Mouse (Mus musculus): ENCODE measurements at regions not wholly inside any gene's neighbourhood (a gene's known extent, or its start where the extent isn't known, plus 50 kb on each side); places are given as distances from the start of the nearest gene placed in this dataset.
"Not testable (repeated sequence)": the region's sequence is repeated elsewhere in the genome, so short reads cannot be mapped to it uniquely, and the experiment has no call there.

DNA sequence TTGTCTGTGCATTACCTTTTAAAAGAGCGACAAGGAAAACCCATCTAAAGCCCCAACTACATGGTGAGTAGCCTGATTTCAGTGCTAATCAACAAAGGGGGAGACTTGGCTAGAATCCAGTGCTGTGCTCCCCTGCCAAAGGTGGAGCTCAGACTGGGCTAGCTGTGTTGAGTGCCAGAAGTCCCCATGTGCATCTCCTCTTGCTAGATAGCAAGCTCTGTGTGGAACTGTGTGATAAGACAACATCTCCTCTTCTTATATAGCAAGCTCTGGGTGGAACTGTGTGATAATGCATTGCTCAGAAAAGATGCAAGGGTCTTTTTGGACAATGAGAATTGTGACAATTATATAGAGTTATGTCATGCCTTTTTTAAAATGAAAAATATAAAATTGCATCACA, 741.4 kb downstream of the Adam6a start:
- WGBS, result 81% methylated on average over 1 of the region's 1 CpGs
- Histone ChIP-seq H3K4me2 (ENCODE audit: low read depth, low read length) (no peak overlapping the region), H3K9ac (ENCODE audit: low read length) (no peak overlapping the region), H3K36me3 (ENCODE audit: control insufficient read depth, insufficient read depth, low read length) (no peaks in the 10 kb centered on the region), H3K4me3 (replicated peaks; ENCODE audit: low read length) (no peak overlapping the region), H3K4me1 (ENCODE audit: control insufficient read depth, insufficient read depth, low read length) (no peaks in the 10 kb centered on the region), H3K27ac (ENCODE audit: low read length) (no peak overlapping the region), H3K27me3 (ENCODE audit: control insufficient read depth, insufficient read depth, low read length) (no peaks in the 10 kb centered on the region), H3K9me3 (replicated peaks; ENCODE audit: control insufficient read depth, low read length) (peaks cover 4% of the 10 kb centered on the region; the same call in 1 of the 2 replicates)
- ATAC-seq (ENCODE audit: insufficient read depth, low FRiP score), result no peak

GRCm38 (mm10) chr12:114287041-114287440, 743.3 kb downstream of the Adam6a start:
- no peak for ATAC-seq (ENCODE audit: insufficient read depth, low FRiP score)
- peaks cover 4% of the 10 kb centered on the region; the same call in 1 of the 2 replicates for H3K9me3 ChIP-seq (replicated peaks; ENCODE audit: control insufficient read depth, low read length)
- no peak overlapping the region for H3K27ac ChIP-seq (ENCODE audit: low read length)
- no peak overlapping the region for H3K9ac ChIP-seq (ENCODE audit: low read length)
- H3K27me3 ChIP-seq (ENCODE audit: control insufficient read depth, insufficient read depth, low read length), result no peaks in the 10 kb centered on the region
- WGBS, result 90% methylated on average over 3 of the region's 3 CpGs
- H3K4me1 ChIP-seq (ENCODE audit: control insufficient read depth, insufficient read depth, low read length), result no peaks in the 10 kb centered on the region
- no peaks in the 10 kb centered on the region for H3K36me3 ChIP-seq (ENCODE audit: control insufficient read depth, insufficient read depth, low read length)
- no peak overlapping the region for H3K4me2 ChIP-seq (ENCODE audit: low read depth, low read length)
- no peak overlapping the region for H3K4me3 ChIP-seq (replicated peaks; ENCODE audit: low read length)

DNA sequence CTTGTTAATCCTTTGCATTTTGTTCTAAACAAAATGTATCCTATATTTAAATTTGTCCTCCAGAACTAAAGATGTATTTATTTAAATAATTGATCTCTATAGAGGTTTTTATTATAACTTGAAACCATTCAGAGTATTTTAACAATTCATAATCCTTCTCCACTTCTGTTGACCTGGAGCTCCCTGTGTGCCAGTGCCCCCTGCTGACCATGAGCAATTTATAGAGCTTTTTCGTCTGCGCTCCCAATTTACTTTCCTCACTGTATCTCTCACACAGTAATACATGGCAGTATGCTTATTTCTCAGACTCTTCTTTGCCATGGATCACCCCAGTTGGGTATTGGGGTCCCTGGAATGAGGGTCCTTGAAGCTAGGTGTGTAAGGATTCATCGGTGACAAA, 747.4 kb downstream of the Adam6a start:
- Histone ChIP-seq H3K9me3 (replicated peaks; ENCODE audit: control insufficient read depth, low read length) (peaks cover 4% of the 10 kb centered on the region; the same call in 1 of the 2 replicates), H3K4me2 (ENCODE audit: low read depth, low read length) (no peak overlapping the region), H3K9ac (ENCODE audit: low read length) (no peak overlapping the region), H3K36me3 (ENCODE audit: control insufficient read depth, insufficient read depth, low read length) (no peaks in the 10 kb centered on the region), H3K27me3 (ENCODE audit: control insufficient read depth, insufficient read depth, low read length) (no peaks in the 10 kb centered on the region), H3K4me3 (replicated peaks; ENCODE audit: low read length) (no peak overlapping the region), H3K4me1 (ENCODE audit: control insufficient read depth, insufficient read depth, low read length) (no peaks in the 10 kb centered on the region), H3K27ac (ENCODE audit: low read length) (no peak overlapping the region)
- no peak for ATAC-seq (ENCODE audit: insufficient read depth, low FRiP score)
- WGBS, result 89% methylated on average over 3 of the region's 3 CpGs

- no peaks in the 10 kb centered on the region for H3K4me1 ChIP-seq (ENCODE audit: control insufficient read depth, insufficient read depth, low read length)
- no peaks in the 10 kb centered on the region; the same call in 1 of the 2 replicates for H3K9me3 ChIP-seq (replicated peaks; ENCODE audit: control insufficient read depth, low read length)
- ATAC-seq (ENCODE audit: insufficient read depth, low FRiP score), result no peak
- H3K9ac ChIP-seq (ENCODE audit: low read length), result no peak overlapping the region
- 71% methylated on average over 5 of the region's 5 CpGs for WGBS
- no peaks in the 10 kb centered on the region for H3K27me3 ChIP-seq (ENCODE audit: control insufficient read depth, insufficient read depth, low read length)
- no peak overlapping the region for H3K4me3 ChIP-seq (replicated peaks; ENCODE audit: low read length)
- H3K4me2 ChIP-seq (ENCODE audit: low read depth, low read length), result no peak overlapping the region
- no peaks in the 10 kb centered on the region for H3K36me3 ChIP-seq (ENCODE audit: control insufficient read depth, insufficient read depth, low read length)
- no peak overlapping the region for H3K27ac ChIP-seq (ENCODE audit: low read length)
These were observed 756.1 kb downstream of the Adam6a start for GRCm38 (mm10) chr12:114299771-114300170.

- Histone ChIP-seq H3K27ac (ENCODE audit: low read length) (no peak overlapping the region), H3K36me3 (ENCODE audit: control insufficient read depth, insufficient read depth, low read length) (no peaks in the 10 kb centered on the region), H3K4me1 (ENCODE audit: control insufficient read depth, insufficient read depth, low read length) (no peaks in the 10 kb centered on the region), H3K4me3 (replicated peaks; ENCODE audit: low read length) (no peak overlapping the region), H3K9ac (ENCODE audit: low read length) (no peak overlapping the region), H3K27me3 (ENCODE audit: control insufficient read depth, insufficient read depth, low read length) (no peaks in the 10 kb centered on the region), H3K9me3 (replicated peaks; ENCODE audit: control insufficient read depth, low read length) (peaks cover 5% of the 10 kb centered on the region; the same call in 1 of the 2 replicates), H3K4me2 (ENCODE audit: low read depth, low read length) (no peak overlapping the region)
- WGBS, result 86% methylated on average over 2 of the region's 2 CpGs
- no peak for ATAC-seq (ENCODE audit: insufficient read depth, low FRiP score)
These were observed 758.0 kb downstream of the Adam6a start for GRCm38 (mm10) chr12:114301728-114302127.

- H3K4me1 ChIP-seq (ENCODE audit: control insufficient read depth, insufficient read depth, low read length), result no peaks in the 10 kb centered on the region
- no peak overlapping the region for H3K4me2 ChIP-seq (ENCODE audit: low read depth, low read length)
- no peak overlapping the region for H3K27ac ChIP-seq (ENCODE audit: low read length)
- no peak for ATAC-seq (ENCODE audit: insufficient read depth, low FRiP score)
- no peaks in the 10 kb centered on the region for H3K9me3 ChIP-seq (replicated peaks; ENCODE audit: control insufficient read depth, low read length)
- H3K27me3 ChIP-seq (ENCODE audit: control insufficient read depth, insufficient read depth, low read length), result no peaks in the 10 kb centered on the region
- no peak overlapping the region for H3K4me3 ChIP-seq (replicated peaks; ENCODE audit: low read length)
- no peak overlapping the region for H3K9ac ChIP-seq (ENCODE audit: low read length)
- no peaks in the 10 kb centered on the region for H3K36me3 ChIP-seq (ENCODE audit: control insufficient read depth, insufficient read depth, low read length)
These were observed 788.8 kb downstream of the Adam6a start for GRCm38 (mm10) chr12:114332552-114332951.

- 57% methylated on average over 3 of the region's 3 CpGs for WGBS
- Histone ChIP-seq H3K4me2 (ENCODE audit: low read depth, low read length) (no peak overlapping the region), H3K27ac (ENCODE audit: low read length) (no peak overlapping the region), H3K36me3 (ENCODE audit: control insufficient read depth, insufficient read depth, low read length) (no peaks in the 10 kb centered on the region), H3K27me3 (ENCODE audit: control insufficient read depth, insufficient read depth, low read length) (no peaks in the 10 kb centered on the region), H3K4me3 (replicated peaks; ENCODE audit: low read length) (no peak overlapping the region), H3K9ac (ENCODE audit: low read length) (no peak overlapping the region), H3K4me1 (ENCODE audit: control insufficient read depth, insufficient read depth, low read length) (no peaks in the 10 kb centered on the region), H3K9me3 (replicated peaks; ENCODE audit: control insufficient read depth, low read length) (no peaks in the 10 kb centered on the region; the same call in 1 of the 2 replicates)
- ATAC-seq (ENCODE audit: insufficient read depth, low FRiP score), result no peak
These were observed 822.6 kb downstream of the Adam6a start for GRCm38 (mm10) chr12:114366276-114366675.

DNA sequence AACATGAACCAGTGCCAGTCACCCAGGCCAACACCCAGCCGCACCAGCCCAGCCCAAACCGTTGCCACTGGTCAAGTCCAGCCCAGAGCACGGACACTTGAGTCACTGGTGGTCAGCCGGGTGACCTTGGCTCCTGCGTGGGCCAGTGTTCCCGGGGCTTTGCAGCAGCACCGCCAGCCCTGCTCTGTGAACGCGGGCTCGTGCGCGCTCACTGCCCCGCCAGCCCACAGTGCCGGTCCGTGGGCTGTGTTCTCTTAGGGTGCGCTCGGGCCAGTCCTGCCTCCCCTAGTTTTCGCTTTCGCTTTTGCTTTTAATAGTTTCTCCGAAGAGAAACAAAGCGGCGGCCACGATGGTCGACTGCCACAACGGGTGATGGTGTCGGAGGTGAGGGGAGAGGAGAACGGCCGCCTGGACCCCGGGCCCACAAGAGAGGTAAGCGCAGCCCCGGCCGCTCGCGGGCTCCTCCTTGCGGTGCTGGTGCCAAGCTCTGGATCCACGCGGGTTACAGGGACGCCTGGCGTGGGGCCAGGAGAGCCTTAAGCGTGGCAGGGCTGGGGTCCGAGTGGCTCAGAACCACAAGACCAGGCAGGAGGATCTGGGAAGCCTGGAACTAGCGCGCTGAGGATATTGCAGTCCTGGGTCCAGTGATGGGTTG, 835.1 kb downstream of the Adam6a start:
- H3K27ac ChIP-seq (ENCODE audit: low read length); H3K4me1 ChIP-seq (ENCODE audit: control insufficient read depth, insufficient read depth, low read length); H3K9ac ChIP-seq (ENCODE audit: low read length); H3K36me3 ChIP-seq (ENCODE audit: control insufficient read depth, insufficient read depth, low read length); H3K9me3 ChIP-seq (replicated peaks; ENCODE audit: control insufficient read depth, low read length); H3K27me3 ChIP-seq (ENCODE audit: control insufficient read depth, insufficient read depth, low read length): not testable (repeated sequence)
- peak; percentile 53; the same call in 1 of the 2 replicates for ATAC-seq (ENCODE audit: insufficient read depth, low FRiP score)
- Histone ChIP-seq H3K4me3 (replicated peaks; ENCODE audit: low read length) (peak overlapping the region; percentile 33), H3K4me2 (ENCODE audit: low read depth, low read length) (peak overlapping the region; percentile 31; the same call in 1 of the 2 replicates)
- WGBS, result 27% methylated on average over 35 of the region's 43 CpGs

- no peak overlapping the region for H3K9ac ChIP-seq (ENCODE audit: low read length)
- ATAC-seq (ENCODE audit: insufficient read depth, low FRiP score), result no peak
- H3K27me3 ChIP-seq (ENCODE audit: control insufficient read depth, insufficient read depth, low read length), result no peaks in the 10 kb centered on the region
- 79% methylated on average over 2 of the region's 2 CpGs for WGBS
- no peak overlapping the region for H3K4me3 ChIP-seq (replicated peaks; ENCODE audit: low read length)
- no peaks in the 10 kb centered on the region for H3K36me3 ChIP-seq (ENCODE audit: control insufficient read depth, insufficient read depth, low read length)
- H3K4me1 ChIP-seq (ENCODE audit: control insufficient read depth, insufficient read depth, low read length), result no peaks in the 10 kb centered on the region
- no peak overlapping the region for H3K27ac ChIP-seq (ENCODE audit: low read length)
- peaks cover 5% of the 10 kb centered on the region; the same call in 1 of the 2 replicates for H3K9me3 ChIP-seq (replicated peaks; ENCODE audit: control insufficient read depth, low read length)
- H3K4me2 ChIP-seq (ENCODE audit: low read depth, low read length), result no peak overlapping the region
These were observed 847.7 kb downstream of the Adam6a start for GRCm38 (mm10) chr12:114391447-114391846.

Data from stomach, embryonic 16.5 days (tissue).